Mouse (Mus musculus) right cerebral cortex, adult 2 months (tissue): ENCODE data around the gene Adgra1.

Experiments used
- DNase-seq, 2 experiments: peaks; one replicate each; pipeline ENCODE4 v3.0.0; 2021 to 2022; ENCODE audit warnings: low spot score in 2 of 2

Gene Adgra1

DNA sequence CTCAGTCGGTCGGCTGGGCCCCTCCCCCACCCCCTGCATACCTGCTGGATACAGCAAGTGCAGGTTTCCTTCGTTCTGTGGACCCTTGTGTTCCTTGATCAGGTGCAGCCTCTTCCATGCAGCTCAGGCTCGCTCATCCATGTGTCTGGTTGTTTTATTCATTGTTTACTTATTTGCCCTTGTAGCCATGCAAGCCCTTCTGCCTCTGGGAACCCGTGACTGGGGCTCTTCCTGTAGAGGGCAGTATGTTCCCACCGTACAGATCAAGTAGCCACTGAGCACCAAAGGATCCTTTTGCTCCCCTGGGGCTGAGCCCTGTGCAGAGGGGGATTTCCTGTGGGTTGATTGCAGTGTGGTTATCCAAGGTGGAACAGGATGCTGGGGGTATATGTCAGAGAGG lies 71.7 kb downstream of the Adgra1 start:
- peak in 1 of 2 experiments; percentile 43 for DNase-seq

DNA sequence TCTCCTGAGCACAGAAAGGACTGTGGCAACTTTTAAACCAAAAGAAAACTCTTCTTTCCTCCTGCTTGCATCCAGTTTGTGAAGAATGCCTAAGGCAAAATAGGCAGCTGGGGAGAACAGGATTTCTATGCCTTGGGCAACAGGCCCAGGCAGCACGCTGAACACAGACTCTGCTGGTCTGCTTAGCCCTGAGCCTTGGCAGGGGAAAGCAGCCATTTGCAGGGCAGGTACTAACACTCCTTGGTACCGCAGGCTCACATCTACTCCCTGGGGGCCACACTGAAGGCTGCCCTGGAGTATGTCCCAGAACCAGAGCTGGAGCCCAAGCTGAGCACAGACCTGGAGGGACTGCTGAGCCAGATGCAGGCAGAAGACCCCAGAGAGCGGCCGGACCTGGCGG lies 74.2 kb downstream of the Adgra1 start:
- DNase-seq, result no peak

DNA sequence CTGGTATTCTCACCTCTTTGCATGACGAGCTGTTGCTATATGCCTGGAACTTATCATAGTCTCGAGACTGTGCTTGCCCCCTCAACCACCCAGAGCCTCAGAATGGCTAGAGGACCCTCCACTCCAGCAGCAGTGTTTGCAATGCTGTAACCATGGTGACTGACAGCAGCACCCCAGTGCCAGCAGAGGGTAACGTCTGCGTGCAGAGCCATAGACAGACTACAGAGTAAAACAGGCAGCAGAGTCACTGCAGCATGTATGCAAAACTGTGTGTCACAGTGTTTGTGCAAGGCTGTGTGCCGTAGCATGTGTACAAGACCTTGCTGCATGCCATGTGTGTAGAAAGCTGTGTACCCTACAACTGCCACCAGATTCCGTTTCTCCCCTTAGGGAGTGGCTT lies 75.5 kb downstream of the Adgra1 start:
- no peak for DNase-seq

DNA sequence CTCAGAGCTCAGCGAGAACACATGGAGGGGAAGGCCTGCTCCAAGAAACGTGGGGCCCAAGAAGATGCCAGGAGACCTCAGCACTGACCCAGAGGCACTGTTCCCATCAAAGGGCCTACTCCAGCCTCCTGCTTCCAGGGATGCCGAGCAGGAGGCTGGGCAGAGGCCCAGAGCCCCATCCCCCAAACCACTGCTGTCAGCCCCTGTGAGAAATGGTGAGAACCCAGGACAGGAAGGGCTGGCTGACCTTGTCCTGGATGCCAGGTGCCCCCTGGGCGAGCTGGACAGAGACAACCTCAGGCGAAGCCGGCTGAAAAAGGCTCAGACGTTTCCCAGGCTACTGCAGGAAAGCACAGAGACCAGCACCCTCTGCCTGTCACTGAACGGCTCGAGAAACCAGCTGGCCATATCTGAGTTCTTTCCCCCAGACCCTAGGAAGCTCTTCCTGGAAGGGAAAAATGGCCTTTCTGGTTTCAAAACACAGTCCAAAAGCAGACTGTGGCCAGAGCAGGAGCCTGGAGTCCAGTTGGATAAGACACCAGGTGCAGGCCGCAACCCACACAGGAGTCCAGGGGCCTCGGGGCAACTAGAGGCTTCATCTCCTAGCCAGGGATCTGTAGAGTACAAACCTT lies 76.3 kb downstream of the Adgra1 start:
- no peak for DNase-seq

DNA sequence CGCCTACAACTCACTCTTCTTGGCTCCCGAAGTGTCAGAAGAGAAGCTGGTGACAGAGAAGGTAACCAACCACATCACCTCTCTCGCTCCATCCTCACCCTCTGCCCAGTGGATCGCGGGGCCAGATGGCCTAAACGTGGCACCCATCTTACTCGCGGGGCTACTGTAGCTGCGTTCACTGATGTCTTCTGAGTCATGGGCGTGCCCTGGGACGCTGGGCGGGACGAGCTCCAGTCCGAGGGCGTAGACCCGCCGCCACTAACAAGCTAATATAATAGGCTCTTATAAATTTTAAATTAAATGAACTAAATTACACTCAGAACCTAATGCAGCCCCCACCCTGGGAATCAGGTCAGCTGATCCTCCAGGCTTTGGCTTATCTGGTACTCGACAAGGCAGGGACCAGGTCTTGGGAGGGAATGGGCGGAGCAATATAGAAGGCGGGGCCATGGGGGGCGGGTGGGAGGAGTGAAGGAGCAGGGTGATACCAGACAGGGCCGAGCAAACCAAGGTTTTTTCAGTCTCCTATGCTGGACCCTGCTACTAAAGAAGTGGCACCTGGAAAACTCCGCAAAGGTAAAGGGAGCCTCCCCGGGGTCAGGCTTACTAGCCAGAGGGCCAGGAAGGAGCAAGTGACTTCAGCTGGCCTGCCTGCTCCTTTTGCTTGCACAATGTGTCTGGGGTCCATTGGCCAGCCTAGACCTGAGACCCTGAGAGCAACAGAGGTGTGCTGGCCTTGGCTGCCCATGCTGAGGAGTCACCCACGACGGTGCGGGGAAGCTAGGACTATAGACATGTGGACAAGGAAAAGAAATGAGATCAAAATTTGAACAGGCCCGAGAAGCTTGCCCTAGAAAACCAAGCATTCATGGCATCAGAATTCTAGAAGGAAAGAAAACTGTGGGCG lies 80.4 kb downstream of the Adgra1 start:
- DNase-seq, result no peak

DNA sequence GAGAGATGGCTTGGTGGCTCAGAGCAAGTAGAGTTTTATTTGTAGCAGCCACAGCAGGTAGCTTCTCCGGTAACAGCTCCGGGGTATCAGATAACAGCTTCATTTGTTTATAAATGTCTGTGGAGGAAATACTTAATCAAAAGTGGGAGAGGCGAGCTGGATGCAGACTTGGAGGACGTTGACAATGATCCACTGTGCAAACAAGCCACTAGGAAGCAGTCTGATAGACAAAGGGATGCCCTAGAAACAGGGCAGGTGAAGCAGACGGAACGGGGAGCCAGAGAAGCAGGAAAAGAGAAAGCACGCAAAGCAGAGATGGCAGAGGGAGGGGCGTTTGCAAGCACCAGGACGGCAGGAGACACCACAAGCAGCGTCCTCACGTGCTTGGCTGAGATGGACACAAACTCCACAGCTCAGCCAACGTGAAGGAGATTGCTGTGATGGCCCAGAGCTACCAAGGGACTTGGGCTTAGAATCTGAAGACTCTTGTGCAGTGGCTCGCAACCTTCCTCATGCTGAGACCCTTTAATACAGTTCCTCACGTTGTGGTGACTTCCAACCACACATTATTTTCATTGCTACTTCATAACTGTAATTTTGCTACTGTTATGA lies 81.8 kb downstream of the Adgra1 start:
- no peak for DNase-seq

DNA sequence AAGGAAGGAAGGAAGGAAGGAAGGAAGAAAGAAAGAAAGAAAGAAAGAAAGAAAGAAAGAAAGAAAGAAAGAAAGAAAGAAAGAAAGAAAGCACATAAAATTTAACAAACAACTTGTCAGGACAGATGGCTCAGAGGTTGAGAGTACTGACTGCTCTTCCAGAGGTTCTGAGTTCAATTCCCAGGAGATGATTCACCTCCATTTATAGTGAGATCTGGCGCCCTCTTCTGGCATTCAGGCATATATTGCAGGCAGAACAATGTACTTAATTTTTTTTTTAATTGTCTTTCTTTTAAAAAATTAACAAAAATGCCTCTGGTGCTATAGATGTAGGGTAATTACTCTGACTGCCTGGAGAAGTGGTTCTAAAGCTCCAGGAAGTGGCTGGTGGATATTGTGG lies 82.4 kb downstream of the Adgra1 start:
- DNase-seq, result no peak

DNA sequence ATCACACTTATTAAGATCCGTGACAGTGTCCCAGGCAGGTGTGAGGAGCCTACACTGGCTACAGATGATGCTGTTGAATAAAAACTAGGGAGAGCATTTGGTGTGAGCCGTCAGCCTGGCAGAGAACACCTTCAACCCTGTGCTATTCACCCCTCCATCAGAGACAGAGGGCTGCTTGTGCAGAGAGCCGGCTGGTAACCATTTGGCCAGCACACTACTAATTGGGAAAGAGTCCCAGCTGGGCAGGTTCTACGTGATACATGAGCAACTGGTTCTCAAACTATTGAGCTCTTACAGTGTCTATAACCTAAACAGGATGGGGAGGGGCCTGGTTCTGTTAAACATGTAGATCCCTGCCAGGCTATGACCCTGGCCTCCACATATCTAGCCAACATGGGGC lies 84.3 kb downstream of the Adgra1 start:
- no peak for DNase-seq
